Mouse (Mus musculus): ENCODE results near the gene Rem1.
"Not testable (repeated sequence)": the region's sequence is repeated elsewhere in the genome, so short reads cannot be mapped to it uniquely, and the experiment has no call there.

Gene Rem1

GRCm38 (mm10) chr2:152629239-152629638, 2.5 kb downstream of the Rem1 start:
- no peak for DNase-seq (ENCODE audit: low read depth, low spot score)

- no peak for DNase-seq (ENCODE audit: low read depth, low spot score)
Observed at GRCm38 (mm10) chr2:152629904-152630303, 3.2 kb downstream of the Rem1 start.

GRCm38 (mm10) chr2:152633334-152633733, 6.6 kb downstream of the Rem1 start:
- no peak for DNase-seq (ENCODE audit: low read depth, low spot score)

GRCm38 (mm10) chr2:152634311-152634710, 7.6 kb downstream of the Rem1 start:
- DNase-seq (ENCODE audit: low read depth, low spot score), result no peak

- no peak for DNase-seq (ENCODE audit: low read depth, low spot score)
Observed at GRCm38 (mm10) chr2:152636246-152637005, 9.7 kb downstream of the Rem1 start.

GRCm38 (mm10) chr2:152637006-152637322, 10.2 kb downstream of the Rem1 start:
- DNase-seq (ENCODE audit: low read depth, low spot score), result no peak

GRCm38 (mm10) chr2:152637381-152637780, 10.6 kb downstream of the Rem1 start:
- DNase-seq (ENCODE audit: low read depth, low spot score), result no peak

GRCm38 (mm10) chr2:152638865-152639264, 12.1 kb downstream of the Rem1 start:
- no peak for DNase-seq (ENCODE audit: low read depth, low spot score)

- DNase-seq (ENCODE audit: low read depth, low spot score), result no peak
Observed at GRCm38 (mm10) chr2:152639406-152640113, 12.8 kb downstream of the Rem1 start.

GRCm38 (mm10) chr2:152652901-152653620, 26.3 kb downstream of the Rem1 start:
- no peak for DNase-seq (ENCODE audit: low read depth, low spot score)

- DNase-seq (ENCODE audit: low read depth, low spot score), result no peak
Observed at GRCm38 (mm10) chr2:152653874-152654715, 27.3 kb downstream of the Rem1 start.

- DNase-seq (ENCODE audit: low read depth, low spot score), result no peak
Observed at GRCm38 (mm10) chr2:152657398-152657797, 30.6 kb downstream of the Rem1 start.

GRCm38 (mm10) chr2:152661163-152661562, 34.4 kb downstream of the Rem1 start:
- no peak for DNase-seq (ENCODE audit: low read depth, low spot score)

- DNase-seq (ENCODE audit: low read depth, low spot score), result not testable (repeated sequence)
Observed at GRCm38 (mm10) chr2:152666191-152666590, 39.4 kb downstream of the Rem1 start.

GRCm38 (mm10) chr2:152669256-152669638, 42.5 kb downstream of the Rem1 start, which contains the start of gene H13:
Gene H13, plus strand, starts transcription at chr2:152669461.
- peak; percentile 91 for DNase-seq (ENCODE audit: low read depth, low spot score)

- DNase-seq (ENCODE audit: low read depth, low spot score), result no peak
Observed at GRCm38 (mm10) chr2:152669639-152670484, 43.1 kb downstream of the Rem1 start.

GRCm38 (mm10) chr2:152670983-152671641, 44.4 kb downstream of the Rem1 start:
- no peak for DNase-seq (ENCODE audit: low read depth, low spot score)

GRCm38 (mm10) chr2:152671642-152671999, 44.9 kb downstream of the Rem1 start:
- DNase-seq (ENCODE audit: low read depth, low spot score), result no peak

- DNase-seq (ENCODE audit: low read depth, low spot score), result no peak
Observed at GRCm38 (mm10) chr2:152672166-152672565, 45.4 kb downstream of the Rem1 start.

GRCm38 (mm10) chr2:152674148-152674547, 47.4 kb downstream of the Rem1 start:
- no peak for DNase-seq (ENCODE audit: low read depth, low spot score)
